Mouse (Mus musculus): ENCODE data around the gene Bmpr2. TPM values are rescaled to one million over a fixed set of nuclear protein-coding genes. Genes with fewer than 3 reads are reported as not detected.

The Bmpr2 gene
- polyA plus RNA-seq, 1 experiment from 2014 or later = 14.2 TPM

- Histone ChIP-seq H3K9me3 (ENCODE audit: control insufficient read depth, low read length) (no peaks in the 10 kb centered on the region), H3K4me1 (ENCODE audit: control insufficient read depth, insufficient read depth, low read length) (no peaks in the 10 kb centered on the region), H3K4me3 (ENCODE audit: low read length) (no peak overlapping the region), H3K4me2 (replicated peaks; ENCODE audit: low read depth, low read length) (no peak overlapping the region), H3K36me3 (ENCODE audit: control insufficient read depth, insufficient read depth, low read length) (peaks cover 18% of the 10 kb centered on the region), H3K27me3 (ENCODE audit: control insufficient read depth, insufficient read depth, low read length) (no peaks in the 10 kb centered on the region), H3K27ac (ENCODE audit: low read depth, low read length) (no peak overlapping the region), H3K9ac (ENCODE audit: low read depth, low read length) (no peak overlapping the region)
- ATAC-seq (ENCODE audit: low FRiP score, low TSS enrichment) = no peak
- 94% methylated on average over 7 of the region's 7 CpGs for WGBS
Measured at GRCm38 (mm10) chr1:59878098-59878497, 114.9 kb downstream of the Bmpr2 start.

GRCm38 (mm10) chr1:59883349-59884134 lies 120.3 kb downstream of the Bmpr2 start:
- Histone ChIP-seq H3K27me3 (ENCODE audit: control insufficient read depth, insufficient read depth, low read length) (no peaks in the 10 kb centered on the region), H3K9me3 (ENCODE audit: control insufficient read depth, low read length) (no peaks in the 10 kb centered on the region)
- WGBS = 32% methylated on average over 3 of the region's 3 CpGs

GRCm38 (mm10) chr1:59886899-59887298 lies 123.7 kb downstream of the Bmpr2 start:
- no peak overlapping the region for H3K4me2 ChIP-seq (replicated peaks; ENCODE audit: low read depth, low read length)
- H3K27ac ChIP-seq (ENCODE audit: low read depth, low read length) = no peak overlapping the region
- H3K27me3 ChIP-seq (ENCODE audit: control insufficient read depth, insufficient read depth, low read length) = no peaks in the 10 kb centered on the region
- ATAC-seq (ENCODE audit: low FRiP score, low TSS enrichment) = no peak
- no peaks in the 10 kb centered on the region for H3K36me3 ChIP-seq (ENCODE audit: control insufficient read depth, insufficient read depth, low read length)
- H3K4me3 ChIP-seq (ENCODE audit: low read length) = no peak overlapping the region
- no peaks in the 10 kb centered on the region for H3K9me3 ChIP-seq (ENCODE audit: control insufficient read depth, low read length)
- WGBS = 29% methylated on average over 4 of the region's 4 CpGs
- H3K9ac ChIP-seq (ENCODE audit: low read depth, low read length) = no peak overlapping the region
- H3K4me1 ChIP-seq (ENCODE audit: control insufficient read depth, insufficient read depth, low read length) = 0 out of 2 replicates have a peak, but pooled peaks cover 11% of the 10 kb centered on the region

More at GRCm38 (mm10) chr1:59883349-59884134, 120.3 kb downstream of the Bmpr2 start:
- 0 out of 2 replicates have a peak, but pooled peaks cover 11% of the 10 kb centered on the region for H3K4me1 ChIP-seq (ENCODE audit: control insufficient read depth, insufficient read depth, low read length)
- ATAC-seq (ENCODE audit: low FRiP score, low TSS enrichment) = no peak
- H3K36me3 ChIP-seq (ENCODE audit: control insufficient read depth, insufficient read depth, low read length) = peaks cover 6% of the 10 kb centered on the region; the same call in 1 of the 2 replicates
- no peak overlapping the region for H3K4me2 ChIP-seq (replicated peaks; ENCODE audit: low read depth, low read length)
- no peak overlapping the region for H3K9ac ChIP-seq (ENCODE audit: low read depth, low read length)
- no peak overlapping the region for H3K27ac ChIP-seq (ENCODE audit: low read depth, low read length)
- no peak overlapping the region for H3K4me3 ChIP-seq (ENCODE audit: low read length)

GRCm38 (mm10) chr1:59888018-59888417 lies 124.8 kb downstream of the Bmpr2 start:
- 0 out of 2 replicates have a peak, but pooled peaks cover 11% of the 10 kb centered on the region for H3K4me1 ChIP-seq (ENCODE audit: control insufficient read depth, insufficient read depth, low read length)
- no peak overlapping the region for H3K9ac ChIP-seq (ENCODE audit: low read depth, low read length)
- no peak overlapping the region for H3K4me3 ChIP-seq (ENCODE audit: low read length)
- no peak overlapping the region for H3K27ac ChIP-seq (ENCODE audit: low read depth, low read length)
- H3K9me3 ChIP-seq (ENCODE audit: control insufficient read depth, low read length) = no peaks in the 10 kb centered on the region
- ATAC-seq (ENCODE audit: low FRiP score, low TSS enrichment) = no peak
- no peak overlapping the region for H3K4me2 ChIP-seq (replicated peaks; ENCODE audit: low read depth, low read length)
- H3K27me3 ChIP-seq (ENCODE audit: control insufficient read depth, insufficient read depth, low read length) = no peaks in the 10 kb centered on the region
- no peaks in the 10 kb centered on the region for H3K36me3 ChIP-seq (ENCODE audit: control insufficient read depth, insufficient read depth, low read length)

- no peak overlapping the region for H3K27ac ChIP-seq (ENCODE audit: low read depth, low read length)
- H3K4me1 ChIP-seq (ENCODE audit: control insufficient read depth, insufficient read depth, low read length) = 0 out of 2 replicates have a peak, but pooled peaks cover 8% of the 10 kb centered on the region
- no peaks in the 10 kb centered on the region for H3K27me3 ChIP-seq (ENCODE audit: control insufficient read depth, insufficient read depth, low read length)
- WGBS = 75% methylated on average over 4 of the region's 4 CpGs
- no peaks in the 10 kb centered on the region for H3K36me3 ChIP-seq (ENCODE audit: control insufficient read depth, insufficient read depth, low read length)
- no peak for ATAC-seq (ENCODE audit: low FRiP score, low TSS enrichment)
- no peak overlapping the region for H3K4me2 ChIP-seq (replicated peaks; ENCODE audit: low read depth, low read length)
- no peak overlapping the region for H3K4me3 ChIP-seq (ENCODE audit: low read length)
- no peak overlapping the region for H3K9ac ChIP-seq (ENCODE audit: low read depth, low read length)
- no peaks in the 10 kb centered on the region for H3K9me3 ChIP-seq (ENCODE audit: control insufficient read depth, low read length)
Measured at GRCm38 (mm10) chr1:59891185-59891584, 128.0 kb downstream of the Bmpr2 start.

GRCm38 (mm10) chr1:59892777-59893176 lies 129.6 kb downstream of the Bmpr2 start:
- 92% methylated on average over 8 of the region's 8 CpGs for WGBS
- Histone ChIP-seq H3K4me3 (ENCODE audit: low read length) (no peak overlapping the region), H3K27me3 (ENCODE audit: control insufficient read depth, insufficient read depth, low read length) (no peaks in the 10 kb centered on the region), H3K9ac (ENCODE audit: low read depth, low read length) (no peak overlapping the region), H3K4me1 (ENCODE audit: control insufficient read depth, insufficient read depth, low read length) (no peaks in the 10 kb centered on the region), H3K27ac (ENCODE audit: low read depth, low read length) (no peak overlapping the region), H3K36me3 (ENCODE audit: control insufficient read depth, insufficient read depth, low read length) (no peaks in the 10 kb centered on the region), H3K4me2 (replicated peaks; ENCODE audit: low read depth, low read length) (no peak overlapping the region), H3K9me3 (ENCODE audit: control insufficient read depth, low read length) (no peaks in the 10 kb centered on the region)
- ATAC-seq (ENCODE audit: low FRiP score, low TSS enrichment) = no peak

- Histone ChIP-seq H3K9me3 (ENCODE audit: control insufficient read depth, low read length) (no peaks in the 10 kb centered on the region), H3K27me3 (ENCODE audit: control insufficient read depth, insufficient read depth, low read length) (no peaks in the 10 kb centered on the region), H3K4me1 (ENCODE audit: control insufficient read depth, insufficient read depth, low read length) (no peaks in the 10 kb centered on the region), H3K4me3 (ENCODE audit: low read length) (no peak overlapping the region), H3K4me2 (replicated peaks; ENCODE audit: low read depth, low read length) (no peak overlapping the region), H3K36me3 (ENCODE audit: control insufficient read depth, insufficient read depth, low read length) (no peaks in the 10 kb centered on the region), H3K27ac (ENCODE audit: low read depth, low read length) (no peak overlapping the region), H3K9ac (ENCODE audit: low read depth, low read length) (no peak overlapping the region)
- WGBS = 82% methylated on average over 4 of the region's 4 CpGs
- ATAC-seq (ENCODE audit: low FRiP score, low TSS enrichment) = no peak
Measured at GRCm38 (mm10) chr1:59894025-59894424, 130.8 kb downstream of the Bmpr2 start.

- Histone ChIP-seq H3K4me3 (ENCODE audit: low read length) (no peak overlapping the region), H3K9ac (ENCODE audit: low read depth, low read length) (no peak overlapping the region), H3K27me3 (ENCODE audit: control insufficient read depth, insufficient read depth, low read length) (no peaks in the 10 kb centered on the region), H3K4me2 (replicated peaks; ENCODE audit: low read depth, low read length) (no peak overlapping the region), H3K27ac (ENCODE audit: low read depth, low read length) (no peak overlapping the region), H3K9me3 (ENCODE audit: control insufficient read depth, low read length) (no peaks in the 10 kb centered on the region), H3K4me1 (ENCODE audit: control insufficient read depth, insufficient read depth, low read length) (no peaks in the 10 kb centered on the region), H3K36me3 (ENCODE audit: control insufficient read depth, insufficient read depth, low read length) (no peaks in the 10 kb centered on the region)
- ATAC-seq (ENCODE audit: low FRiP score, low TSS enrichment) = no peak
- WGBS = 48% methylated on average over 4 of the region's 4 CpGs
Measured at GRCm38 (mm10) chr1:59895456-59895855, 132.3 kb downstream of the Bmpr2 start.

GRCm38 (mm10) chr1:59897147-59897798 lies 134.1 kb downstream of the Bmpr2 start:
- ATAC-seq (ENCODE audit: low FRiP score, low TSS enrichment) = no peak
- no peak overlapping the region for H3K27ac ChIP-seq (ENCODE audit: low read depth, low read length)

More at GRCm38 (mm10) chr1:59897147-59897798, 134.1 kb downstream of the Bmpr2 start:
- no peaks in the 10 kb centered on the region for H3K27me3 ChIP-seq (ENCODE audit: control insufficient read depth, insufficient read depth, low read length)
- H3K36me3 ChIP-seq (ENCODE audit: control insufficient read depth, insufficient read depth, low read length) = no peaks in the 10 kb centered on the region
- no peaks in the 10 kb centered on the region for H3K4me1 ChIP-seq (ENCODE audit: control insufficient read depth, insufficient read depth, low read length)
- H3K4me3 ChIP-seq (ENCODE audit: low read length) = no peak overlapping the region
- H3K9ac ChIP-seq (ENCODE audit: low read depth, low read length) = no peak overlapping the region
- 59% methylated on average over 5 of the region's 5 CpGs for WGBS
- no peaks in the 10 kb centered on the region for H3K9me3 ChIP-seq (ENCODE audit: control insufficient read depth, low read length)
- no peak overlapping the region for H3K4me2 ChIP-seq (replicated peaks; ENCODE audit: low read depth, low read length)
